Mouse (Mus musculus) G1E-ER4 (cell line): ENCODE measurements around the gene Pi4k2b. TPM values are rescaled to one million over a fixed set of nuclear protein-coding genes. Genes with fewer than 3 reads are reported as not detected.
A peak's percentile ranks its signal among the peaks of the same experiment; 100 is the strongest.

ENCODE experiments used
- GATA1 ChIP-seq: IDR thresholded peaks from one replicate; pipeline ENCODE4 v1.8.0; 2012; ENCODE audit warnings: low read length, inconsistent platforms
- polyA plus RNA-seq: library from polyadenylated mRNA; stranded (reverse); fragments of >175 nt; gene quantifications from 2 replicates; pipeline ENCODE4 v1.2.3, GENCODE M21; 2012

Gene Pi4k2b
- 24.4 and 35.5 TPM in 2 replicates for polyA plus RNA-seq

GRCm38 (mm10) chr5:52741391-52742111 lies at the start of gene Pi4k2b:
Gene Pi4k2b, plus strand, starts transcription at chr5:52741574.
- TF ChIP-seq GATA1, result no peak

DNA sequence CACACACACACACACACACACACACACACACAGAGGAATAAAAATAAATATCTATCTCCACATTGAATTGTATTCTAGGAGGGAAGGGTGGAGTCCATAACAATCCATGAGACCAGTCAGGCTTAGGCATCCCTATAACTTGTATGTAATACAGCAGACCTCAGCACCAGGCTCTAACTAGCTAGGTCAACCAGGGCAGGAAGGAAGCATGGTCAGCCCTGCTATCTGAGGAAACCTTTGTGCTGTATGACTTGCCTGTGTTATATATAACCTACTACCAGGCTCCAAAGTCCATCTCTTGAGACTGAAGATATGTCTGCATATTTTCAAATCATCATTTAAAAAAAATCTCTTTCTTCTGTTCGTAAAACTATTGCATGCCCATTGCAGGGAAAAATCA lies 44.1 kb upstream of the Pi4k2b start:
- no peak for TF ChIP-seq GATA1

DNA sequence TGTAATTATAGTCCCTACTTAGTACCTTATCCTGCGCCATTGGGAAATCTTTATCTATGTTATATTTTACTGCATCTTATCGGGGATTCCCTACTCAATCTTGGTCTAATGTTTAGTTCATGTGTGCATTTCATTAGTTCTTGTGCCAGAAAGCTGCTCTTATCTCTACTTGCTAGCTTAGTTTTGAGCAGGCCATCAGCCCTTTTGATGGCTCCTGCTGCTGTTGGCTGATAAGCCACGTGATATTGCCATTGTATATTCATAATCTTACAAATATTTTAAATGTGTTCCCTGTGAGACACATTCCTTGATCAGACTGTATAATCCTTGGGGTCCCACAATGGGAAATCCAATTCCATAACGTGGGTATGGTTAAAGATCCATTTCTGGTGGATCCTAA lies 36.8 kb upstream of the Pi4k2b start:
- TF ChIP-seq GATA1, result no peak

DNA sequence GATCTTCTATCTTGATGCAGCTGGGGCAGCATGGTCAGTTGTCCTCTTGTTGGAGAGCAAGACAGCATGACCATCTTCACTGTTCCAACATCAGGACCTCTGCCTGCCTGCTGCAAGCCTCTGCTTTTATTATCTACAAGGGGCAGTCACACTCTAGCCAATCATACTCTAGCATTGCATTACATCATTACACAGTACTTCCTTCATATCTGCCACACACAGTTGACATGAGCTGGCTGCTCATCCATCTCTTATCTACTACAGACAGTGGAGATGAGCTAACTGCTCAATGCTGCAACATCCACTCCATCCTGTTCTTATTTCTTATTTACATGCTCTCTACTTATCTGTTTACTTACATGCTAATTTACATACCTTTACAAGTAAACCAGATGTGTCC lies 28.7 kb upstream of the Pi4k2b start:
- peak; percentile 69 for TF ChIP-seq GATA1

DNA sequence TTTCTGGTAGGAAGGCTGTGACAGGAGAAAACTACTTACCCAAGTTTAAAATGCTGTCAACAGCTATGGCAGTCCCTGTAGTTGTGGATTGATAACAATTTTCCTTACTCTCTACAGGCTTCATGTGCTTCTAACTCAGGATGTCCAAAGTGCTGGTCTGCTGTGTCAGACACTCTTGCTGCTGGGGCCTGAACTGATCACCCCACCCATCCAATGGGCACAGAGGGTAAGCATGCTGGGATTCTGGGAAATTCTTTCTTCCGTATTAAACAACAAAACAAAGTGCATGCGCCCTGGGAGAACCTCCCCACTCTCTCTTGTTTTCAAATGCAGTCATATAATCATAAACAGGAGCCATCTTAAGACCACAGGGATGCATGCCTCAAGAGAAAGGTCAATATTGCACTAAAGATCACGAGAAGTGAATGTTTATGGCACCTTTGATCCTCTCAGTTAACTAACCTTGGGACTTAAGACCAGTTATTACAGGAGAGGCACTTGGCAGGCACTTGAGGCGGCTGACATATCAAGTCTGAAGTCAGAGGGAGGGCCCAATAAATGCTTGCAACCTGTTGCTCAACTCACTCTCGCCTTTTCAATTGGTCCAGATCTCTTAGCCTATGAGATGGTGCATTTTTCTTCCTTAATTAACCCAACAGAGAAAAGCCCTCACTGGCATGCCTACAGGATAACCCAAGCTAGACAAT lies 24.5 kb upstream of the Pi4k2b start:
- no peak for TF ChIP-seq GATA1

GRCm38 (mm10) chr5:52721003-52721402 lies 20.4 kb upstream of the Pi4k2b start:
- TF ChIP-seq GATA1, result no peak

DNA sequence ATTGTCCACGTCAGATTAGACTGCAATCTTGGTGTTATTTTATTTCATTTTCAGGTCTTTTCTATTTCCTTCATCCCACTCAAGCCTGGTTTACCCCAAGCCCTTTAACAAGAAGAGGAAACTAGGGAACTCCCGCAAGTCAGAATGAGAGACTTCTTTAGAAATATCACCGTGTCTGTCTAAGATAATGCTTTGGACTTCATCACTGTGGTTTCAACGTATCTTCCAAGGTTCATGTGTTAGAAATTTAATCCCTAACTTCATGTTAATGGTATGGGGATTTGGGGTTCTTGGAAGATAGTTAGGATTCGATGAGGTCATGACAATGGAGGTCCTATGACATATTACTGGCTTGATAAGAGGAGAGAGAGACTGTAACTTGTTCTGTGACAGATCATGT lies 13.6 kb upstream of the Pi4k2b start:
- TF ChIP-seq GATA1, result no peak

DNA sequence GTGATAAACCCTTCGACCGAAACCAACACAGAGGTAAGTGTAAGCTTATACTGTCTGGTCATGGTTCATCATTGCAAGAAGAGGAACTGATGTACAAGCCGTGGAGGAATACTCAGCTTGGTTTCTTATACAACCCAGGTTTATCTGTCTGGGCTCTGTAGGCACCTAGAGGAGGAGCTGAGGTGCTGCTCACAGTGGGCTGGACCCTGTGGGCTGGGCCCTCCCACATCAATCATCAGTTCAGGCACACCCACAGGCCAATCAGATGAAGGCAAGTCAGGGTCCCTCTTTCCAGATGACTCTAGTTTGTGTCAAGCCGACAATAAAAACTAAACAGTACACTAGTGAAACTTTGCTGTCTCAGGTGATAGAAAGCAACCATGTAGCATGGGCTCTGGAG lies 8.6 kb upstream of the Pi4k2b start:
- TF ChIP-seq GATA1, result no peak

DNA sequence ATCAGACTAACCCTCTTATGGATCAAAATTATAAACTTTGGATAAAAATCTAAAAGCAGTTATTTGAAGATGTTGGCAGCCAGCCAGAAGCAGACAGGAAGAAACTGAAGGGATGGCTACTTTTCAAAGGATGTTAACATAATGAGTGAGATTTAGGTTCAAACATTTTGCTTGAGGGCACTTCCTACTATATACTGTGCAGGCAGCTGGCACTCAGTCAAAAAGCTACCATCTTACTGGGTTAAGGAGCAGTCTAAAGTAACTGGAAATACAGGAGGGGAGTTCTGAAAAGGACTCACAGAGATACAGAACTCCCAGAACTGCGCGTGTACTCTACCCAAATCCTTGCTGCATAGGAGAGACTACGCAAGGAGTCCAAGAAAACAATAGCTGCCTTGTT lies 5.3 kb upstream of the Pi4k2b start:
- no peak for TF ChIP-seq GATA1

DNA sequence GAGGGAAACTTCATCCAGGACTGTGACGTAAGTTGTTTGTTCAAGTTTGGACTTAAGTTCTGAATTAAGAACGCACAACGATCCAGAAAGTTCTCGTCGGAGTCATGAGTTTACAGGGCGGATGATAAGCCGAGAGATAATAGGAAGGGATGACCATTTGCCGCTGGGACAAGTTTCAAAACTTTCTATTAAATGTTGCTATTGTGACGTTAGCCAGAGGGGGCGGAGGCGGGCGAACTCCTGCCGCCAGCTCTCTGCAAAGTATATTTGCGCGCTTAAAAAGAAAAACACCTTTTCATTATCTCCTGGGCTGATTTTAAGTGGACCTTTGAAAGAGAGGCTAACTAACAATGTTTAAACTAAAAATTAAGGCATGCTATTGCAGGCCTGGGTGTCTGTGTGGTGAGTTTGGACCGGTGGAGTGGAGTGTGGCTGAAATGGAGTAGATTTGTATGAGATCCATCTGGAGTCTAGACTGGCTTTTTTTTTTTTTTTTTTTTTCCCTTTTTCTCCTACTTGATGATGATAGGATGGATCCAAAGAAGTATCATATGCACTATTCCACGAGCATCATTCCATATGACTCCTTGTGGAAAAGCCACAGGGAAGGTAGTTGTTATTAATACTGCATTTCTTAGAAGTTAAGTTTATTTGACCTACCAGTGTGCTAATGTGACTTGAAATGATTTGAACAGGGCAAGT lies 889 bp downstream of the Pi4k2b start:
- TF ChIP-seq GATA1, result no peak

GRCm38 (mm10) chr5:52743231-52743630 lies 1.9 kb downstream of the Pi4k2b start:
- no peak for TF ChIP-seq GATA1

DNA sequence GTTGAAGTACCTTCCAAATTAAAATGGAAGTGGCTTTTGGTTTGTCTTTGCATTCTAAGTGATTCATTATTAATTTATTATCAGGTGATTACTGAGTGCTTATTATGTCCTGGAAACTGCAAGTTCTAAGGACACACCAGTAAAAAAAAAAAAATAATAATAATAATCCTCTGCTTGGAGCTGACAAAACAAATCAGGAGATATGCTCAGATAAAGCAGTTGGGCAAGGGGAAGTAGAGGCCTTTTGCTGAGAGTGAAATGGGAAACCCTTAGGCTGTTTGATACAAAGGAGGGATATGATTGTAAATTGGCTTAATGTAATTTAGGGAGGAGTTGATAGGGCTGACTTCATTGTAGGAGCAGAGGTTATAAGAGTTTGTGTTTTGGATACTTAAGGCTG lies 5.5 kb downstream of the Pi4k2b start:
- TF ChIP-seq GATA1, result no peak

DNA sequence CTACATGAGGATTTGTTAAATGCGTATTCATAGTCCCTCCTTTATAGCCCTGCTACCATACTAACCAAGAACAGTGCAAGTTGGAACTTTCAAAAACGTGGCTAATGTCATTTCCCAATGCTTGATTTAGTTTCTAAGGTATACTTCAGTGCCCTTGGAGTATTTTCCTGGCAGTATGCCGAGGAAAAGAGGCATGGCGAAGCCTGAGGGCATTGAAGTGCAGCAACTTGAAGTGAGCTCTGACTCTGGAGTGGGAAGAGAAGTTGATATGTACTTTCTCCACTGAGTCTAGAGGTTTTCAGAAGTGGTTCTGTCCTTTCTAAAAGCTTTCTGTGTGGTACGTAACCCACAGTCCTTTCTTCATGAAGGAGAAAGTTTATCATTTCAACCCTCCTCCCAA lies 7.4 kb downstream of the Pi4k2b start:
- TF ChIP-seq GATA1, result no peak

- TF ChIP-seq GATA1, result no peak
Measured at GRCm38 (mm10) chr5:52753146-52753545, 11.8 kb downstream of the Pi4k2b start.

- no peak for TF ChIP-seq GATA1
Measured at GRCm38 (mm10) chr5:52754196-52754595, 12.8 kb downstream of the Pi4k2b start.

- TF ChIP-seq GATA1, result no peak
Measured at GRCm38 (mm10) chr5:52755337-52755736, 14.0 kb downstream of the Pi4k2b start.
